Mouse (Mus musculus): ENCODE measurements around the gene Cdc37l1.
A peak's percentile ranks its signal among the peaks of the same experiment; 100 is the strongest.

- TF ChIP-seq CTCF (IDR thresholded peaks at IDR 0.05; ENCODE audit: low read depth) (peak; percentile 7; the same call in 1 of the 2 replicates), EP300 (IDR thresholded peaks at IDR 0.05; ENCODE audit: low read depth) (no peak)
Measured at GRCm38 (mm10) chr19:29064451-29065102, 74.4 kb downstream of the Cdc37l1 start.

Data from heart, postnatal 0 days (tissue).